Mouse (Mus musculus): Measurements from ENCODE around the gene Celsr2.

Gene Celsr2

GRCm38 (mm10) chr3:108414857-108415830 is at the start of gene Celsr2:
Celsr2 (minus strand) TSS chr3:108415552.
- peak; percentile 57 for DNase-seq

- DNase-seq, result peak; percentile 23
These were observed 43.5 kb upstream of the Celsr2 start for GRCm38 (mm10) chr3:108458866-108459265.

DNA sequence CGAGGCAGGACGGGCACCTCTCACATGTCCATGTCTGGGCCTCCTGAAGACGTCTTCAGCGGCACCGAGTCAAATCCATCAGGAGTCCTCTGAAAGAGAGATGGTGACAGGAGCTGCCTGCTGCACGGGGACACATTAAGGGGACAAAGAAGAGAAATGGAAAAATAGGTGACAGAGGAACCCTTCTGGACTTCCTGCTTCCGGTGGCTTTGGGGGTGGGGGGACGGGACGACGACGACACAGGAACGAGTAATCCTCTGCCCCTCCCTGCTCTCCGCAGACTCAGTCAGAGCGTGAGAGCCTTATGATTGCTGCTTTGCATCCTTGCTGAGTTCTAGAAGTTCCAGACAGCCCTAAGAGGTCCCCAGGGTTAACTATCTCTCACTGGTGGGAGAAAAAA is 43.0 kb upstream of the Celsr2 start:
- no peak for DNase-seq

GRCm38 (mm10) chr3:108454172-108454571 is 38.8 kb upstream of the Celsr2 start:
- DNase-seq, result no peak

DNA sequence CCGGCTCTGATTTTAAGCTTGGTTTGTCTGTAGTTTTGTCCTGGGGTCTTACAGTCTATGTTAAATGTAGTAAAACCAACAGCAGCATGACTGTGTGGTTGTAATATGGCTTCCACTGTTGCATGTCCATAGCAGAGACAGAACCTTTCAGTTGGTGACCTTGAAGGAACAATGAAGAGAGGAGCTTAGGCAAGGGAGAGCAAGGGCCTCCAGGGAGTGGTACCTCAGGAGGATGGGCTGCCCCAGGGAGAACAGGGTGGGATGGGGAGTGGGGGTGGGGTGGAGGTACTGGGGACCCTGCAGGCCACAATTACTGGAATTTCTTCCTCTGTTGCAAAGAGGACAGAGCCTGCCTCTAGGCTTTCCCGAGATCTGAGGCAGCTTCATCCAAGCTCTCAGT is 36.6 kb upstream of the Celsr2 start:
- no peak for DNase-seq

- DNase-seq, result no peak
These were observed 30.0 kb upstream of the Celsr2 start for GRCm38 (mm10) chr3:108445366-108445705.

DNA sequence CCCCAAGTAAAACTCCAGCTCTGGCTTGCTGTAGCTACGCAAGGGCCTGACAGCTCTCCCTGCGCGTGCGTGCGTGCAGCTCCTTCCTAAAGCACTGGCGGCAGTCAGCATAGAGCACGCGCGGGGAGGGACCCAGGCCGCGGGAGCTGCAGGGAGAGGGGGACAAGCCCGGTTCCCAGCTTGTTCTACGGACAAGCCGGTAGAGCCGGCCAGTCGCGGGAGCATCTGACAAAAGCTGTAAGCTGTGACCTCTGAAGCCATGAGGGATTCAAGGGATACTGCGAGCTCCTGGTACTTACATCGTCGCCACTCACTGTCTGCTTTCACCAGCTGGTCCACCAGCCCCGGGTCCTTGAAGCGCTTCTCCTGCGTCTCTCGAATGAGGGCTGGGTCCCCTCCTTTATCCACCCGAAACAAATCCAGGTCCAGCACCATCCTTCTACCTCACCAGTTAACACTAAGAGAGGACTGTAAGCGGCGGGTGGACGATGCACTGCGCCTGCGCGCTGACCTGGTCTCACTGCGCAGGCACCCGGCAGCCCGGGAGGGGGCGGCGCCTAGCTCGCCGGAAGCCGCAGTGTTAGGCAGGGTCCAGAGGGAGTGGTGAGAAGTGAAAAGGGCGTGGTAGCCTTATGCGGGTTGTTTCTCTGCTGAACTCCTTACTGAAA is 29.5 kb upstream of the Celsr2 start, which contains the start of gene Sars:
TSS of gene Sars (minus strand) at position 512 of the 668 bp plus-strand sequence.
- DNase-seq, result peak; percentile 91

DNA sequence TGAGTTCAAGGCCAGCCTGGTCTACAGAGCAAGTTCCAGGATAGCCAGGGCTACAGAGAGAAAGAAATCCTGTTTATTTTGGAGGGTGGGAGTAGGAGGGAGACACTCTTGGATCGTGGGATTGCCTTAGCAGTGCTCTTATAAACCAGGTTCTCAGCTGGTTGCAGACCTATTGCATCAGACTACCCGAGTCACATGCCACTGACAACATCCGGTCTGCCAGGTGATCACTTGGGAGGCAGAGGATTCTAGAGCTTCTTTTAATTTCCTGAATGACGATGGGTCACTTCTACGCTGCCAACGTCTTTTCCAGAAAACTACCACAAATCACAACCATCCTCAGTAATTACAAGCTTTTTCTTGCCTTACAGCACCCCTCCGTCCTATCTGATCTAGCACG is 28.7 kb upstream of the Celsr2 start:
- peak; percentile 49 for DNase-seq

- no peak for DNase-seq
These were observed 21.0 kb upstream of the Celsr2 start for GRCm38 (mm10) chr3:108436380-108436714.

- DNase-seq, result no peak
These were observed 20.5 kb upstream of the Celsr2 start for GRCm38 (mm10) chr3:108435701-108436379.

DNA sequence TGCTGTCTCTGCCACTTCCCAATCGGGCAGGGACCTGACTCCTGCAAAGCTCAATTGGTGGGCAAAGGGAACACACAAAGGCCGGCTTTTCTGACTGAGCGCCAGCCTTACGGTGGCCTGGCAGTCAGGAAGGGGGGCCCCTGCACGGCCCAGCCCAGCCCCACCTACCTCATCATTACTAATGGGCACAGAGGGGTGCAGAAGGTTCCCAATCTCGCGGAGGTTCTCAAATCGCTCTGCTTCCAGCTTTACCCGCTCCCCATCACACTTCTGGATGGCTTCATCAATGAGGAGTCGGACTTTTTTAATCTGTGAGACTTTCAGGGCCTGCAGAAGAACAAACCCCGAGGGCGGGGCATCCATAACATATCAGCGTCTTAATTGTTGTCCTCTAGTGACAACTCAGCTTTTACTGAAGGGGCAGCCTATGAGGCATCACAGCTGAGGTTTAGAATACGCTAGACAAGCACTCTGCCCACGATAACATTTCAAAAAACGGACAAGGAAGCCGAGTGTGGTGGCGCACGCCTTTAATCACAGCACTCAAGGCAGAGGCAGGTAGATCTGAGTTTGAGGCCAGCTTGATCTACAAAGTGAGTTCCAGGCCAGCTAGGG is 18.6 kb upstream of the Celsr2 start:
- DNase-seq, result no peak

DNA sequence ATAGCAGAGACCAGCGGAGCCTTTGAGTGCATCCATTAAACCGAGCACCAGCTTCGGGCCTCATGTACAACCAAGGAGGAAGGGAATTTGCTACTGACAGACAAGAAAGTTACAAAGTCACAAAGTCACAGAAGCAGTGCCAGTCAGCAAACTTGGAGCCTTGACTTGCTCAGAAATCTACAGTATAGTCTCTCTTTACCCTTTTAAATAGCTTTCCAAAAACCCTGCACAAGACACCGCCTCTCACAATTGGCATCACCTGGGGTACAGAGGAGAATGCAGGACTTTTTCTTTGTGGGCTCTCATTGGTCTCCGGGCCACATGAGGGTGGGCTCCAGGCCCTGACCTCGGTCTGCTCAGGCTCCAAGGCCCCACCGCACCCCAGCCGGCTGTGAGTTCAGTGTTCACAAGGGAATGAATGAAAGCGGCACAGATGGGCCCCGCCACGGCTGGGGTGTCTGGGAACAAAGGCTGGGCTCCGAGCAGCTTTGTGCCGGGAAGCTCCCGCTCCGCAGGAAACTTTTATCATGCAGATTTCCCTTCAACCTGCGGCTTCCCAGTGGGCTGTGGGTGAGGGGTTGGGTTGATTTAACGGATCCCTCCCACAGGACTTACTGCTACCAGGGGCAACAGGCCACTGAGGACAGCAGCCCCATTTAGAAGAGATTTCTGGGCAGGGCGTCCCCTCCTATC is 18.0 kb upstream of the Celsr2 start:
- no peak for DNase-seq

GRCm38 (mm10) chr3:108432542-108433187 is 17.3 kb upstream of the Celsr2 start:
- no peak for DNase-seq

GRCm38 (mm10) chr3:108425624-108426018 is 10.3 kb upstream of the Celsr2 start:
- no peak for DNase-seq

DNA sequence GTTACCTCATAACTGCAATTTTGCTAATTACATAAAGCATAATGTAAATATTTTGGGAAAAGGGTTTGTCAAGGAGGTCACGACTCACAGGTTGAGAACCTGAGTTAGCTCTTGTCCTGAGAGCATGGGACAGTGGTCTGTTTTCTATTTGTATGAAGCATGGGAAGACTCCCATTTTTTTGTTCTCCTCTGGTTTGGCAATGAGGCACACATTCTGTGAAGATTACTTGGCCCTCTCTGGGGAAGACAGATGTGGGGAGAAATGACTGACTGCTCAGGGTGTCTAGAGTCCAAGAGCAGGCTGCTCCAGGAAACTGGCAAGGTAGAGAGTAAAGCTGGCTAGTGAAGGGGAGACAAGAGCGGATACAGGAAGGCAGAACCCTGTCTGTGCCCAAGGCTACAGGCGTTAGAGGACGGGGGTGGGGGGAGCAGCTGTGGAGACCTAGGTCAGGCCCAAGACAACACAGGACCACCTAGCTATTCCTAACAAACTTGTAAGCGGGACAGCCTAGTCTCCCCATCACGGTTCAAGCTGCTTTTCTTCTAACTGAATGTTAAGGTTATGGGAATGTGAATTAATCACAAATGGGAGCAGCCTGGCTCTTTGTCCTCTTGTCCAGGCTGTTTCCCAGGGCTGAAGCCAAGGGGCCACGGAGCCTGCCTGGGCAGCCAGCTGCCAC is 9.7 kb upstream of the Celsr2 start:
- DNase-seq, result no peak

DNA sequence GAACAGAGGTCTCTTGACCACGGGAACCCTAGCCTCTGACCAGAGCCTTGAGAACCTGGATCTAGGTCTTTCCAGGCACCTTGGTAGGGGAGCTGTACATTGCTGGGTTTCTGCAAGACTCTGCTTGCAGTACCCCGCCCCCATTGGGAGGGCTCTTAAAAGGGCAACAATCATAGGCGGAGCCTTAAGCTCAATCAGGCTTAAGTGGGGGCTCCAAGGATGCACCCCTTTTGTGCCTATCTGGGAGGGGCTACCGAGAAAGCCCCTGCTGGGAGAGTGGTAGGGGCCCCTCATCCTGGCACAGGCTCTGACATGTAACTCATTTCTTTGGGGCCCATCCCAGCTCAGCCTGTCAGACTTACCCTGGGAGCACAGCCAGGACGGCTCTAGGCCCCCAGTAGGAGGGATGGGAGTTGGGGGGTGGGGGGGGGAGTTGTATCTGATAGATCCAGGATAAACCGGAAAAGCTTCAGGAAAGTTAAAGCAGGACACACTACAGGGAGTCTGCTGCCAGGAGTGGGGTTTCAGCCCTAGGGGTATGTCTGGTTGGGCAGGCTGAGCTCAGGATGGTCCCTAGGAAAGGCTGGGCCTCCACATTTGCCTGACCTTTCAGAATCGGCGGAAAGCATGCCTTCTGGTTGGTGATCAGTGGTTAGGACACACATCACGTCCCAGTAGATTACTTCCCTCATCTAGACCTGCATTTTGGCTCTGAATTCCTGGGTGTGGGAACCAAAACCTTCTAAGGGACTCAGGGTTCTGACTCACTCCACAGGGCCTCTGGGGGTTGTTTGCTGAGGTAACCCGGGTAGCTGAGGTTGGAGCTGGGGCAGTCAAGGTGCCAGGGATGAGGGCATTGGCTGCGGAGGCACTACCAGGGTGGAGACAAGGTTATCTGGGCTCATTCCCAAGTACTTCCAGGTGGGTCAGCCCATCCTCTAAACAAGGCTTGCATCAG is 8.8 kb upstream of the Celsr2 start:
- peak; percentile 75 for DNase-seq

GRCm38 (mm10) chr3:108423006-108423405 is 7.7 kb upstream of the Celsr2 start:
- no peak for DNase-seq

DNA sequence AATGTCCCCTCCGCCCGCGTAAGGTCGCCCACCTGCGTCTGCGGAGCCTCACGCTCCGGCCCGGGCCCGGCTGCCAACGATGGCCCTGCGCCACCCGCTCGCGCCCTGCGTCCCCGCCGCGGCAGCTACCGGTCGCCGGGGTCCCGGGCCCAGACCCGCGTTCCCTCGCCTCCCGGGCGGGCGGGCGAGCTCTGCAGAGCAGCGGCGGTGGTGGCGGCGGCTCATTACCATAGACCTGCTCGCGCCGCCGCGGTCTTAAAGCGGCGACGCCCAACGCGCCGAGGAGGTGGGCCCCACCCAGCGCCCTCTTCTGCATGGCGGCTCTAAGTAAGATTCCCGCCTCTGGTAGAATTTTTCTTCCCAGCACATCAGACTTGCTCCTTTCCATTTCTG is 475 bp upstream of the Celsr2 start:
- peak; percentile 89 for DNase-seq

DNA sequence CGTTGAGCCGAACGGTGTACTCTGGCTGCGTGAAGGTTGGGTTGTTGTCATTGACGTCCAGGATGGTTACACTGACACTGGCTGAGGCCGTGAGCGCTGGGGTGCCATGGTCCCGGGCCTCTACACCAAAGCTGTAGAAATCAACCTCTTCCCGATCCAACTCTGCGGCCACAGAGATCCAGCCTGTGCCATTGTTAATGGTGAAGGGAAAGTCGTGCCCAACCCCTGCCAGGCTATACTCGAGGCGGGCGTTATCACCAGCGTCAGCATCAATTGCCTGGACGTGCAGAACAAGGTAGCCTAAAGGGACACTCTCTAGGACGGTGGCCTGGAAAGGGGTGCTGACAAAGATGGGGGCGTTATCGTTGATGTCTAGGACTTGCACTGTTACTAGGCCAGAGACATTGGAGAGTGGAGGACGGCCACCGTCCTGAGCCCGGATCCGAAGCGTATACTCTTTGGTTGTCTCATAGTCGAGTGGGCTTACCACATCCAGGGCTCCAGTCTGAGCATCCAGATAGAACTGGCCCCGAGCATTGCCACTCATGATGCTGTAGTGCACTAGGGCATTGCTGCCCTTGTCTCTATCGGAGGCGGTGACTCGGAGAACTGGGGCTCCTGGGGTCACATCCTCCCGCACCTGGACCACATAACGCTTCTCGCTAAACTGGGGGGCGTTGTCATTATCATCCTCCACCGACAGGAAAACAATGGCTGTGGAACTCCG is 1.6 kb downstream of the Celsr2 start:
- DNase-seq, result no peak

DNA sequence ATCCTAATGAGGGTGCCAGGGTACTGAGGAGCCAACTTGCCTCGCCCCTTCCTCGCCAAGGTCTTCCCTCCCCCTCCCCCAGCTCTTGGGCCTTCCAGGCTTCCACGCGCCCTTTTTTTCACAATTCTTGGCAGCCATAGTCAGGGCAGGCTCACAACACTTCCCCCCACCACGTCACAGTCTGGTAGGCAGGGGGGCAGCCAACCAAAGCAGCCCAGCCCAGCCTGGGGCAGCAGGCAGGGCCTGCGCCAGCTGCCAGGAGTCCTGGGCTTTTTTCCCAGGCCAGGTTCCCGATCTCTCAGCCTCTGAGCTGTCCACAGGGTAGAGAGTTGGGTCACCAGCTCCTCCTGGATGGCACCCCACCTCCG is 3.6 kb downstream of the Celsr2 start:
- DNase-seq, result peak; percentile 57
